Mouse (Mus musculus) embryonic facial prominence, embryonic 15.5 days (tissue): Measurements from ENCODE around the gene Mtcl1. TPM values are rescaled to one million over a fixed set of nuclear protein-coding genes. Genes with fewer than 3 reads are reported as not detected.

Experiments used
- ATAC-seq: fragments of 200-750 bp; cut with Nextera tagmentation; 2 replicates; pipeline ENCODE4 v1.8.0; 2017; ENCODE audit warnings: low read depth, moderate TSS enrichment; ENCODE audit not compliant: insufficient number of reproducible peaks, low FRiP score, low TSS enrichment
- H3K27ac ChIP-seq: fragments of 300-500 bp; sonication (generic); replicated peaks from 2 replicates; pipeline ENCODE4 v1.5.1; 2015; ENCODE audit warnings: mild to moderate bottlenecking, inconsistent platforms
- H3K27me3 ChIP-seq: fragments of 300-500 bp; sonication (generic); 2 replicates; pipeline ENCODE4 v1.6.1; 2015; ENCODE audit warnings: inconsistent platforms
- H3K36me3 ChIP-seq: fragments of 300-500 bp; sonication (generic); 2 replicates; pipeline ENCODE4 v1.6.1; 2015; ENCODE audit warnings: mild to moderate bottlenecking, inconsistent platforms
- H3K4me1 ChIP-seq: fragments of 300-500 bp; sonication (generic); 2 replicates; pipeline ENCODE4 v1.6.1; 2015; ENCODE audit warnings: inconsistent platforms
- H3K4me2 ChIP-seq: fragments of 300-500 bp; sonication (generic); replicated peaks from 2 replicates; pipeline ENCODE4 v1.6.1; 2015; ENCODE audit warnings: mild to moderate bottlenecking, inconsistent platforms
- H3K4me3 ChIP-seq: fragments of 300-500 bp; sonication (generic); replicated peaks from 2 replicates; pipeline ENCODE4 v1.5.1; 2015; ENCODE audit warnings: mild to moderate bottlenecking, inconsistent platforms
- H3K9ac ChIP-seq: fragments of 300-500 bp; sonication (generic); 2 replicates; pipeline ENCODE4 v1.6.1; 2015; ENCODE audit warnings: inconsistent platforms
- H3K9me3 ChIP-seq: fragments of 300-500 bp; sonication (generic); replicated peaks from 2 replicates; pipeline ENCODE4 v1.6.1; 2016; ENCODE audit warnings: inconsistent platforms
- WGBS: fragments of 180-500 bp; shearing (Covaris S2); methylation state at CpG from one replicate; pipeline ENCODE4 v1.1.7; 2015; 5-methylcytosine and 5-hydroxymethylcytosine counted together
- polyA plus RNA-seq: library from polyadenylated mRNA; unstranded; fragments of >200 nt; fragmentation: Nextera tagmentation; extraction: Ambion mirVana; gene quantifications from 2 replicates; pipeline ENCODE4 v1.2.1, GENCODE M21; 2015

The Mtcl1 gene
- polyA plus RNA-seq, 1 experiment from 2014 or later = 5.8 TPM

- Histone ChIP-seq H3K36me3 (no peaks in the 10 kb centered on the region), H3K9ac (no peak overlapping the region), H3K4me1 (peaks cover 20% of the 10 kb centered on the region), H3K27me3 (no peaks in the 10 kb centered on the region), H3K27ac (no peak overlapping the region), H3K9me3 (no peaks in the 10 kb centered on the region), H3K4me2 (peak overlapping the region; percentile 12; the same call in 1 of the 2 replicates), H3K4me3 (no peak overlapping the region)
- 61% methylated on average over 7 of the region's 7 CpGs for WGBS
- ATAC-seq = no peak
These were observed 43.9 kb downstream of the Mtcl1 start for GRCm38 (mm10) chr17:66405601-66406000.

- no peak for ATAC-seq
- no peaks in the 10 kb centered on the region for H3K27me3 ChIP-seq
- H3K4me2 ChIP-seq = peak overlapping the region; percentile 12; the same call in 1 of the 2 replicates
- H3K4me3 ChIP-seq = no peak overlapping the region
- no peaks in the 10 kb centered on the region for H3K36me3 ChIP-seq
- H3K27ac ChIP-seq = no peak overlapping the region; the same call in 1 of the 2 replicates
- H3K4me1 ChIP-seq = peaks cover 20% of the 10 kb centered on the region
- H3K9ac ChIP-seq = no peak overlapping the region
- WGBS = 18% methylated on average over 10 of the region's 10 CpGs
- H3K9me3 ChIP-seq = no peaks in the 10 kb centered on the region
These were observed 44.5 kb downstream of the Mtcl1 start for GRCm38 (mm10) chr17:66404883-66405590.

- no peak for ATAC-seq
- Histone ChIP-seq H3K4me3 (no peak overlapping the region), H3K9me3 (no peaks in the 10 kb centered on the region), H3K9ac (no peak overlapping the region), H3K36me3 (no peaks in the 10 kb centered on the region), H3K4me1 (peaks cover 13% of the 10 kb centered on the region), H3K27me3 (no peaks in the 10 kb centered on the region), H3K27ac (no peak overlapping the region), H3K4me2 (no peak overlapping the region)
- 18% methylated on average over 6 of the region's 6 CpGs for WGBS
These were observed 46.6 kb downstream of the Mtcl1 start for GRCm38 (mm10) chr17:66402791-66403470.

DNA sequence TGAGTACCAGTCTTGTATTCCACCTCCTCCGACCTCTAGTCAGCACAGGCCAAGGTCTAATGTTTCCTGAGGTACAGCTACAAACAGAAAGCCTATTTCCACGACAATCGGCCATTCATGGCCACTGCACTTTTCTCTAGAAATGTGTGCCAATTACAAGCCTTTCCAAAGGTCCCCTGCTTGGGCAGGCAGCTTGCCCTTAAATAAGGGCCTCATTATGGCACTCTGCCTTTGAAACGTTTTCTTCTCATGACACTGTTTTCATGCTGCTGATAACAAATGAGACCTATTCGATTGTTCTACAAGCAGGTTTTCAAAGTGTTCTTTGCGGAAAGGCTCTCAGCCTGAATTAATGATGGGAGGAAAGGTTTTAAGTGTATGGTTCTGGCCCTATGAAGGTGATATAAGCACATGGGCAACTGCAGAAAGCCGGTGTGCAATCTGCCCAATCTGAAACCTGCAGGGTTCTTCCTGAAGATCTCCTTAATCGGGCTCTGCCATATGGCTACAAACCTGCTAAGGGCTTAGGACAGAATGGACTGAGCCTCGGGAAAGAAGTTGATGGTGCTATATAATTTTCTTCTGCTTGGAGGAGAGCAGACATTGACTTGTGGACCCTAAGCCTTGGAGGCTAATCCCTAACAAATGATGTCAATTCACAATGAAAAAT lies 47.8 kb downstream of the Mtcl1 start:
- H3K9ac ChIP-seq = no peak overlapping the region
- H3K27me3 ChIP-seq = no peaks in the 10 kb centered on the region
- no peak overlapping the region for H3K27ac ChIP-seq
- peaks cover 13% of the 10 kb centered on the region for H3K4me1 ChIP-seq
- no peaks in the 10 kb centered on the region for H3K9me3 ChIP-seq
- 43% methylated on average over 9 of the region's 9 CpGs for WGBS
- no peak overlapping the region for H3K4me2 ChIP-seq
- no peak overlapping the region for H3K4me3 ChIP-seq
- H3K36me3 ChIP-seq = no peaks in the 10 kb centered on the region
- ATAC-seq = no peak

DNA sequence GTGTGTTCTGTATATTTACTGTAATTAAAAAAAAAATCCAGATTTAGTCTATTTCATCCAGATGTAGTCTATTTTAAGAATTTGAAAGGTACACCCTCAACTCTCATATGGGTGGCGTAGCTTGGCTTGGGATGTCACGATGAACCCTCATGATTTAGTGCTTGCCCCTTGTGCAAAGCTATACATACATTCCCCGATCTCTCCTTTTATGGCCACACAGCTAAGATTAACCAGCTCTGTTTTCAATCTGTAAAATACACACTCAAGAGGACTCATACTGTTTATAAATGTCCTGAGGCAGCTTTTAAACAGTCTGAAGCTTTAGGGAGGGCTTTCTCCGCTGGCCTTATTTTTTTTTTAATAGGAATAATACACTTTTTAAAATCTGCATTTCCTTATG lies 49.8 kb downstream of the Mtcl1 start:
- H3K36me3 ChIP-seq = no peaks in the 10 kb centered on the region
- H3K4me2 ChIP-seq = no peak overlapping the region
- H3K9me3 ChIP-seq = no peaks in the 10 kb centered on the region
- 67% methylated on average over 4 of the region's 4 CpGs for WGBS
- no peak overlapping the region for H3K9ac ChIP-seq
- H3K4me1 ChIP-seq = peaks cover 3% of the 10 kb centered on the region; the same call in 1 of the 2 replicates
- no peak overlapping the region for H3K27ac ChIP-seq
- ATAC-seq = no peak
- no peaks in the 10 kb centered on the region for H3K27me3 ChIP-seq
- H3K4me3 ChIP-seq = no peak overlapping the region

DNA sequence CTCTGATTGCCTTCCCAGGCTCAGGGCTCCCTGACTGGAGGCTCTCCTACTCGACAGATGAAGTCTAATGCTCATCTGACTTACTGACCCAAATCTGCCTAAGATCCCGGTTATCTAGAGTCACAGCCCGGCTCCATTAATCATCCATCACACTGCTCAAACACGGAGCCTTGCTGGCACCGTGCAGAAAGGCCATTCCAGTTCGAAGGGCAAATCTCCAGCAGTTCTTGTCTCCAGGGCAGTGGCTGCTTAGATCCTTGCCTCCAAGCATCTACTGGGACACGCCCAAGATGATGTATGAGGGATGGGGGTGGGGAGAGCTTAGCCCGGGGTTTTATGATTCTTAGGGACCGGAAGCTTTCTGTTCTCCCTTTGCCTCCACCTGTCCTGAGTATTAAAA lies 55.0 kb downstream of the Mtcl1 start:
- H3K4me1 ChIP-seq = no peaks in the 10 kb centered on the region
- no peak overlapping the region for H3K4me2 ChIP-seq
- WGBS = 65% methylated on average over 9 of the region's 9 CpGs
- no peak overlapping the region for H3K9ac ChIP-seq
- H3K36me3 ChIP-seq = no peaks in the 10 kb centered on the region
- no peaks in the 10 kb centered on the region for H3K9me3 ChIP-seq
- H3K4me3 ChIP-seq = no peak overlapping the region
- no peak overlapping the region for H3K27ac ChIP-seq
- ATAC-seq = no peak
- no peaks in the 10 kb centered on the region for H3K27me3 ChIP-seq

DNA sequence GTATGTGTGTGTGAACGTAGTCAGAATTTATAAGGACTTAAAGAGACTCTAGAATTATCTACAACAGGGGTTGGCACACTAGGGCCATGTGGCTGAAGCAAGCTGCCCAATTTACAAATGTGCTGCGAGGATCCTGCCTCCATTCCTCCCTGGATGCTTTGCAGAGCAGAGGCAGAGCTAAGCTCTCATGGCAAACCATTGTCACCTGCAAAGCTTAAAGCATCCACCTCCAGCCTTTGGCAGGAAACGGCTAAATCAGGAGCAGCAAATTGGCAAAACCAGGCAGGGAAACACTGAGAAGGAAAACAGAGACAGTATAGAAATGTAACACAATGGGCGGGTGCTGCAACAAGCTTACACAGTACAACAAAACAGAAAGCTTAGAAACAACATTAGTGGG lies 61.2 kb downstream of the Mtcl1 start:
- Histone ChIP-seq H3K4me1 (no peaks in the 10 kb centered on the region), H3K4me3 (no peak overlapping the region), H3K27ac (no peak overlapping the region), H3K36me3 (no peaks in the 10 kb centered on the region), H3K9ac (no peak overlapping the region), H3K4me2 (no peak overlapping the region), H3K27me3 (no peaks in the 10 kb centered on the region), H3K9me3 (no peaks in the 10 kb centered on the region)
- no peak for ATAC-seq
- WGBS = 71% methylated on average over 4 of the region's 4 CpGs

- Histone ChIP-seq H3K4me3 (no peak overlapping the region), H3K4me1 (no peaks in the 10 kb centered on the region), H3K9me3 (no peaks in the 10 kb centered on the region), H3K4me2 (no peak overlapping the region), H3K27me3 (no peaks in the 10 kb centered on the region), H3K36me3 (no peaks in the 10 kb centered on the region), H3K27ac (no peak overlapping the region), H3K9ac (no peak overlapping the region)
- ATAC-seq = no peak
- 68% methylated on average over 6 of the region's 6 CpGs for WGBS
These were observed 68.2 kb downstream of the Mtcl1 start for GRCm38 (mm10) chr17:66381338-66381737.

- Histone ChIP-seq H3K27me3 (no peaks in the 10 kb centered on the region), H3K9me3 (no peaks in the 10 kb centered on the region), H3K4me1 (no peaks in the 10 kb centered on the region), H3K4me2 (no peak overlapping the region), H3K4me3 (no peak overlapping the region), H3K27ac (no peak overlapping the region), H3K9ac (no peak overlapping the region), H3K36me3 (no peaks in the 10 kb centered on the region)
- WGBS = 86% methylated on average over 22 of the region's 22 CpGs
- no peak for ATAC-seq
These were observed 69.4 kb downstream of the Mtcl1 start for GRCm38 (mm10) chr17:66379900-66380857.

DNA sequence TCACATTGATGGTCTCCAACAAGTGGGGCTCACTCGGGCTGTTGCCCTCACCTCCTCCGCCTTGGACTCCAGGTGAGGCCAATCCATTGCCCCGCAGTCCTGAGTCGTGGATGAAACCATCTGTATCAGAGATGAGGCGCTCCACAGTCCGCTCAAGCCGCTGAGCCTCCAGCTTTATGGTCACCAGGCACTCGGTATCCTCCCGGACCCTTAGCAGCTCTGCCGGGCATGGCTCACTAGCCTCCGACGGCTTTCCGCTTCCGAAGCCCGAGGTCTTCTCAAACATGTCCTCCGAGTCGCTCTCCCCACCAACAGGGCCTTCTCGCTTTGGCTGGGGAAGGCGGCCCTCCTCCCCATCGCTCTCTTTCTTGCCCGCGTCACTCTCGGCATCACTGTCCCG lies 70.2 kb downstream of the Mtcl1 start:
- H3K9me3 ChIP-seq = no peaks in the 10 kb centered on the region
- no peaks in the 10 kb centered on the region for H3K36me3 ChIP-seq
- H3K4me3 ChIP-seq = no peak overlapping the region
- 0 out of 2 replicates have a peak, but pooled peaks cover 7% of the 10 kb centered on the region for H3K4me1 ChIP-seq
- ATAC-seq = no peak
- H3K27ac ChIP-seq = no peak overlapping the region
- no peak overlapping the region for H3K4me2 ChIP-seq
- WGBS = 95% methylated on average over 24 of the region's 24 CpGs
- no peak overlapping the region for H3K9ac ChIP-seq
- H3K27me3 ChIP-seq = no peaks in the 10 kb centered on the region
